Mouse (Mus musculus) kidney, adult 18-20 months (tissue): Measurements from ENCODE around the gene Cx3cr1.
A peak's percentile ranks its signal among the peaks of the same experiment; 100 is the strongest.

Experiments
- DNase-seq: peaks from one replicate; pipeline ENCODE4 v3.0.0; 2021

Gene Cx3cr1

GRCm38 (mm10) chr9:119852347-119853030 is 217.2 kb downstream of the Cx3cr1 start:
- DNase-seq = peak; percentile 43
